Mouse (Mus musculus) lung, postnatal 0 days (tissue): ENCODE results near the gene Msh4. TPM values are rescaled to one million over a fixed set of nuclear protein-coding genes. Genes with fewer than 3 reads are reported as not detected.

ENCODE experiments used
- ATAC-seq: fragments of 200-750 bp; cut with Nextera tagmentation; 2 replicates; pipeline ENCODE4 v1.8.0; 2017; ENCODE audit warnings: moderate library complexity
- DNase-seq: peaks from one replicate; pipeline ENCODE4 v3.0.0-alpha.2; 2016; ENCODE audit warnings: low spot score
- H3K27ac ChIP-seq: fragments of 300-500 bp; sonication (generic); 2 replicates; pipeline ENCODE4 v1.5.1; 2014; ENCODE audit warnings: antibody characterized with exemption, mild to moderate bottlenecking, low read length, mixed read lengths
- H3K27me3 ChIP-seq: fragments of 300-500 bp; sonication (generic); replicated peaks from 2 replicates; pipeline ENCODE4 v1.6.1; 2014; ENCODE audit warnings: low read length, mixed read lengths; ENCODE audit not compliant: insufficient read depth
- H3K36me3 ChIP-seq: fragments of 300-500 bp; sonication (generic); 2 replicates; pipeline ENCODE4 v1.6.1; 2014; ENCODE audit warnings: low read length, mixed read lengths; ENCODE audit not compliant: insufficient read depth
- H3K4me1 ChIP-seq: fragments of 300-500 bp; sonication (generic); 2 replicates; pipeline ENCODE4 v1.6.1; 2014; ENCODE audit warnings: antibody characterized with exemption, low read depth, low read length, mixed read lengths; ENCODE audit not compliant: insufficient read depth
- H3K4me2 ChIP-seq: fragments of 300-500 bp; sonication (generic); replicated peaks from 2 replicates; pipeline ENCODE4 v1.6.1; 2014; ENCODE audit warnings: low read depth, mild to moderate bottlenecking, low read length, moderate library complexity, mixed read lengths
- H3K4me3 ChIP-seq: fragments of 300-500 bp; sonication (generic); 2 replicates; pipeline ENCODE4 v1.5.1; 2014; ENCODE audit warnings: low read depth, low read length
- H3K9ac ChIP-seq: fragments of 300-500 bp; sonication (generic); replicated peaks from 2 replicates; pipeline ENCODE4 v1.6.1; 2014; ENCODE audit warnings: low read depth, mild to moderate bottlenecking
- H3K9me3 ChIP-seq: fragments of 300-500 bp; sonication (generic); 2 replicates; pipeline ENCODE4 v1.6.1; 2016; ENCODE audit warnings: low read length, mixed read lengths
- CTCF ChIP-seq: IDR thresholded peaks from 2 replicates; pipeline ENCODE4 v1.5.1; 2016; ENCODE audit warnings: antibody characterized with exemption, mild to moderate bottlenecking
- EP300 ChIP-seq: IDR thresholded peaks from 2 replicates; pipeline ENCODE4 v1.6.1; 2016; ENCODE audit warnings: antibody characterized with exemption, mild to moderate bottlenecking, control low read depth
- WGBS: fragments of 180-500 bp; shearing (Covaris S2); extraction: QIAGEN DNeasy Blood & Tissue Kit; methylation state at CpG from one replicate; pipeline ENCODE4 v1.1.7; 2014; 5-methylcytosine and 5-hydroxymethylcytosine counted together
- polyA plus RNA-seq: library from polyadenylated mRNA; unstranded; fragments of >200 nt; fragmentation: Nextera tagmentation; extraction: Ambion mirVana; gene quantifications from 2 replicates; pipeline ENCODE4 v1.2.1, GENCODE M21; 2015

Gene Msh4
- polyA plus RNA-seq, 1 experiment from 2014 or later, result 0.08 TPM

- Histone ChIP-seq H3K9ac (peak within 1 kb of the TSS; percentile 80), H3K4me3 (peak within 1 kb of the TSS; percentile 79), H3K9me3 (no peaks in the 10 kb centered on the region), H3K27me3 (no peaks in the 10 kb centered on the region), H3K4me2 (peak within 1 kb of the TSS; percentile 74), H3K27ac (peak within 1 kb of the TSS; percentile 86), H3K4me1 (peaks cover 16% of the 10 kb centered on the region; the same call in 1 of the 2 replicates), H3K36me3 (peaks cover 21% of the 10 kb centered on the region)
- peak; percentile 60 for TF ChIP-seq EP300
- TF ChIP-seq CTCF, result no peak; the same call in 1 of the 2 replicates
- WGBS, result 1% methylated on average over 61 of the region's 65 CpGs
- peak; percentile 98 for ATAC-seq
- peak; percentile 95 for DNase-seq
Observed at GRCm38 (mm10) chr3:153912546-153913509, 6.9 kb upstream of the Msh4 start, which contains the start of gene Rabggtb. Gene Rabggtb, minus strand, starts transcription at chr3:153913009.

GRCm38 (mm10) chr3:153911882-153912440 is 6.0 kb upstream of the Msh4 start:
- H3K9ac ChIP-seq, result peak overlapping the region; percentile 80
- peak overlapping the region; percentile 79 for H3K4me3 ChIP-seq
- peak overlapping the region; percentile 86 for H3K27ac ChIP-seq
- ATAC-seq (no peak), DNase-seq (peak; percentile 27)
- TF ChIP-seq EP300, result no peak
- no peak for TF ChIP-seq CTCF
- H3K36me3 ChIP-seq, result peaks cover 23% of the 10 kb centered on the region
- peaks cover 16% of the 10 kb centered on the region; the same call in 1 of the 2 replicates for H3K4me1 ChIP-seq
- 2% methylated on average over 12 of the region's 12 CpGs for WGBS
- no peaks in the 10 kb centered on the region for H3K27me3 ChIP-seq
- peak overlapping the region; percentile 74 for H3K4me2 ChIP-seq
- no peaks in the 10 kb centered on the region for H3K9me3 ChIP-seq

- Histone ChIP-seq H3K9me3 (no peaks in the 10 kb centered on the region), H3K36me3 (peaks cover 29% of the 10 kb centered on the region), H3K27me3 (no peaks in the 10 kb centered on the region), H3K4me1 (peaks cover 16% of the 10 kb centered on the region; the same call in 1 of the 2 replicates), H3K9ac (peak overlapping the region; percentile 23; the same call in 1 of the 2 replicates), H3K4me2 (peak overlapping the region; percentile 74), H3K4me3 (peak overlapping the region; percentile 79), H3K27ac (no peak overlapping the region)
- no peak for DNase-seq
- no peak for TF ChIP-seq CTCF
- no peak for TF ChIP-seq EP300
- 28% methylated on average over 8 of the region's 8 CpGs for whole genome bisulfite sequencing
- no peak for ATAC-seq
Observed at GRCm38 (mm10) chr3:153911197-153911881, 5.4 kb upstream of the Msh4 start.

- WGBS, result 46% methylated on average over 7 of the region's 7 CpGs
- DNase-seq (no peak), ATAC-seq (no peak)
- no peak overlapping the region for H3K27ac ChIP-seq
- H3K4me1 ChIP-seq, result peaks cover 16% of the 10 kb centered on the region; the same call in 1 of the 2 replicates
- H3K36me3 ChIP-seq, result peaks cover 38% of the 10 kb centered on the region
- no peaks in the 10 kb centered on the region for H3K9me3 ChIP-seq
- no peak overlapping the region for H3K4me3 ChIP-seq
- H3K4me2 ChIP-seq, result no peak overlapping the region
- H3K27me3 ChIP-seq, result no peaks in the 10 kb centered on the region
- no peak for TF ChIP-seq EP300
- no peak overlapping the region for H3K9ac ChIP-seq
Observed at GRCm38 (mm10) chr3:153910489-153910888, 4.6 kb upstream of the Msh4 start.

- Histone ChIP-seq H3K4me1 (peaks cover 16% of the 10 kb centered on the region; the same call in 1 of the 2 replicates), H3K4me2 (no peak overlapping the region), H3K4me3 (no peak overlapping the region), H3K9me3 (no peaks in the 10 kb centered on the region), H3K9ac (no peak overlapping the region), H3K27ac (no peak overlapping the region), H3K36me3 (peaks cover 42% of the 10 kb centered on the region), H3K27me3 (no peaks in the 10 kb centered on the region)
- no peak for ATAC-seq
- no peak for TF ChIP-seq CTCF
- TF ChIP-seq EP300, result no peak
- no peak for DNase-seq
- WGBS, result 62% methylated on average over 5 of the region's 5 CpGs
Observed at GRCm38 (mm10) chr3:153908919-153909318, 3.0 kb upstream of the Msh4 start.
